Comparison of ENCODE assay signal across 19 mouse cellular contexts in genomic region chr15:11965201-11965845, GRCm38 (mm10). TPM values are rescaled to one million over a fixed set of nuclear protein-coding genes. Genes with fewer than 3 reads are reported as not detected.
DNase-seq lines count a peak whose midpoint lies in the region.
"Had no signal": no experiment of that assay in that cellular context is flagged by ENCODE, and none has a peak within 500 bp of the region (broad histone marks: within the 10 kb centered on the region; RNA-seq: fewer than 3 reads in every experiment).

No protein-coding gene starts in this region.

- intact Hi-C loops in left cerebral cortex, postnatal 4 days (cut with DNase I) = loop anchor here (5.0 kb wide), 1 partner anchor 468 kb away; no protein-coding TSS in a partner anchor

- peak; percentile 48 for DNase-seq in cerebellum, postnatal 14 days
- no peak for DNase-seq in cerebellum, postnatal 36 days
- peak; percentile 57 for DNase-seq in heart, adult 11 months
- DNase-seq in heart, adult 8-10 months (ENCODE audit: low spot score) = no peak
- DNase-seq in left cerebral cortex, postnatal 4 days = peak; percentile 41
- no peak for DNase-seq in left cerebral cortex, adult 8-10 months (ENCODE audit: low spot score in 2 of 2)
- DNase-seq in ES-CJ7 (ENCODE audit: low read depth, low spot score) = peak; percentile 28
- no peak for DNase-seq in thymus, adult 18-20 months
- DNase-seq: adrenal gland, adult 8-10 months; adrenal gland, postnatal 25 days; cerebellum, adult 18-20 months; cerebellum, adult 9-11 months; gastrocnemius, postnatal 25 days; heart, adult 2 months; heart, postnatal 14 days; heart, postnatal 4 days; kidney, adult 11 months; kidney, adult 8-10 months had no signal

RNA-seq across cellular contexts. Expression of gene Sub1, which starts 31.5 kb away (rescaled TPM):
- total RNA-seq in heart, adult 8-10 months (2022) = 10 to 100 TPM; 68.9 to 91.2 (median 83.6) TPM
- total RNA-seq in left cerebral cortex, postnatal 4 days (2021) = 100 to 1,000 TPM; 291 to 292 TPM
- total RNA-seq in left cerebral cortex, adult 8-10 months (2022) = 100 to 1,000 TPM; 276 to 318 (median 297) TPM

RNA-seq across cellular contexts. Expression of gene Npr3, which starts 58.2 kb away (rescaled TPM):
- 10 to 100 TPM; 26.1 to 39.5 (median 29.2) TPM for total RNA-seq in heart, adult 8-10 months (2022)
- 10 to 100 TPM; 12.4 to 13.1 TPM for total RNA-seq in left cerebral cortex, postnatal 4 days (2021)
- 10 to 100 TPM in 3 of 4 experiments, 1 to 10 TPM in 1; 9.4 to 11.6 (median 10.6) TPM for total RNA-seq in left cerebral cortex, adult 8-10 months (2022)
- total RNA-seq: common myeloid progenitor, adult 5-6 weeks had no signal

Comparison
In these comparisons a context has a peak if more than half of its experiments do, and no peak if none do; other contexts are left out.
1. DNase-seq: peak in cerebellum, postnatal 14 days (2 of 2), heart, adult 11 months (single experiment), left cerebral cortex, postnatal 4 days (single experiment) and ES-CJ7 (single experiment); none in cerebellum, postnatal 36 days (0 of 2), heart, adult 8-10 months (single experiment), left cerebral cortex, adult 8-10 months (0 of 2) and thymus, adult 18-20 months (0 of 2).